Mouse (Mus musculus) mouse trophoblast stem cell (cell line): Measurements from ENCODE around the gene Cdk2.

ENCODE experiments used
- in situ Hi-C, 2 experiments: fragments of 300-500 bp; cut with MseI, MboI; formaldehyde crosslinking; loops; 2 replicates in 1 of 2; 3 replicates in 1 of 2; pipeline ENCODE4 v1.15.1; 2025

The Cdk2 gene

DNA sequence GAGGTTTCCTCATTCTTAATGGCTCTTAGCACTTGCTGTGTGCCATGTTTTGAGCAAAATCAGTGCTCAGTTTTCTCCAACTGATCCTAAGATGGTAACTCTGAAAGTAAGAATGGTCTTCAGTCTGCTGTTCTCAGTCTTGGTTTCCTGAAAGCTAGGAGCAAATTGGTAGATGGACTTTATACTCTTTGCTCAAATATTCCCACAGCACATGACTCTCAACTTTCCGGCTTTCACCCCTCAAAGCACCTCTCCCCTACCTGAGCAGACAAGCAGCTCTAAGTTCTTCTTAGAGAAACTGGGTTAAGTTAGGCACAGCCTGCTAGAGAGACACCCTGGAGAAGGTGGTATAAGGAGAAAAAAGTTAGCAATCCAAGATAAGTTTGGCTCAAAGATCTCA is 48.1 kb downstream of the Cdk2 start:
- in situ Hi-C loops, result no loop called here

- in situ Hi-C loops, result no loop called here
Measured at GRCm38 (mm10) chr10:128655254-128655653, 49.6 kb downstream of the Cdk2 start.

DNA sequence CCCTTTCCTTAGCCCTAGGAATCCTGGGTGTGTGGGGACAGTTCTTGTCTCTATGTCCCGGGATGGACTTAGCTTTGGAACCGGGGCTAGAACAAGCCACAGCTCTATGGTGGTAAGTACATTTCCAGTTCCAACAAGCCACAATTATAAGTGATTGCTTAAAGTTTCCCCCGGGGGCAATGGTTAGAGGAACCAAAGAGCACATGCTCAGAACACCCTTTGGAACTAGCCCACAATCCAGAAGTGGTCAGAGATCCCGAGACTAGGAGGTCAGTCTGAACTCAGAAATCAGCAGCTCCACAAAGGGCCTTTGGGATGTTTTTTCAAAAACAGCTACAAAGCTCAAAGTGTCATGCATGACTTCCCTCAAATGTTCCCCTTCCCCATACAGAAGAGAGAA is 51.0 kb downstream of the Cdk2 start:
- in situ Hi-C loops, result no loop called here
